Mouse (Mus musculus) limb, embryonic 14.5 days (tissue): ENCODE results near the gene Vmn2r86. TPM values are rescaled to one million over a fixed set of nuclear protein-coding genes. Genes with fewer than 3 reads are reported as not detected.
"Not testable (repeated sequence)": the region's sequence is repeated elsewhere in the genome, so short reads cannot be mapped to it uniquely, and the experiment has no call there.

Experiments used
- ATAC-seq: fragments of 200-750 bp; cut with Nextera tagmentation; 2 replicates; pipeline ENCODE4 v1.8.0; 2017; ENCODE audit warnings: low read depth, moderate number of reproducible peaks, moderate TSS enrichment; ENCODE audit not compliant: low FRiP score
- DNase-seq: peaks from one replicate; pipeline ENCODE4 v3.0.0-alpha.2; 2015; ENCODE audit warnings: low spot score
- H3K27ac ChIP-seq: fragments of 300-500 bp; sonication (generic); replicated peaks from 2 replicates; pipeline ENCODE4 v1.5.1; 2014; ENCODE audit warnings: low read depth, mild to moderate bottlenecking, low read length, moderate library complexity, mixed read lengths
- H3K27me3 ChIP-seq: fragments of 300-500 bp; sonication (generic); 2 replicates; pipeline ENCODE4 v1.6.1; 2014; ENCODE audit warnings: low read length, mixed read lengths; ENCODE audit not compliant: control insufficient read depth, insufficient read depth
- H3K36me3 ChIP-seq: fragments of 300-500 bp; sonication (generic); 2 replicates; pipeline ENCODE4 v1.6.1; 2014; ENCODE audit warnings: mild to moderate bottlenecking, low read length, moderate library complexity, mixed read lengths; ENCODE audit not compliant: control insufficient read depth, insufficient read depth
- H3K4me1 ChIP-seq: fragments of 300-500 bp; sonication (generic); 2 replicates; pipeline ENCODE4 v1.6.1; 2014; ENCODE audit warnings: antibody characterized with exemption, low read length, mixed read lengths; ENCODE audit not compliant: control insufficient read depth, insufficient read depth
- H3K4me2 ChIP-seq: fragments of 300-500 bp; sonication (generic); replicated peaks from 2 replicates; pipeline ENCODE4 v1.6.1; 2014; ENCODE audit warnings: low read depth, mild to moderate bottlenecking, low read length, moderate library complexity; ENCODE audit not compliant: severe bottlenecking
- H3K4me3 ChIP-seq: fragments of 300-500 bp; sonication (generic); replicated peaks from 2 replicates; pipeline ENCODE4 v1.5.1; 2014; ENCODE audit warnings: low read length
- H3K9ac ChIP-seq: fragments of 300-500 bp; sonication (generic); 2 replicates; pipeline ENCODE4 v1.6.1; 2014; ENCODE audit warnings: mild to moderate bottlenecking, low read depth, low read length, moderate library complexity; ENCODE audit not compliant: severe bottlenecking
- H3K9me3 ChIP-seq: fragments of 300-500 bp; sonication (generic); 2 replicates; pipeline ENCODE4 v1.6.1; 2016; ENCODE audit warnings: low read length; ENCODE audit not compliant: control insufficient read depth
- POLR2A ChIP-seq: fragments of 200-500 bp; IDR thresholded peaks from 2 replicates; pipeline ENCODE4 v1.8.0; 2012; ENCODE audit warnings: inconsistent platforms, mild to moderate bottlenecking, moderate library complexity, borderline replicate concordance; ENCODE audit not compliant: insufficient read depth, insufficient read length; ENCODE audit errors: extremely low read depth
- WGBS: fragments of 180-500 bp; shearing (Covaris S2); extraction: QIAGEN DNeasy Blood & Tissue Kit; methylation state at CpG from one replicate; pipeline ENCODE4 v1.1.7; 2014; 5-methylcytosine and 5-hydroxymethylcytosine counted together
- polyA plus RNA-seq, 2 experiments: library from polyadenylated mRNA; depleted of rRNA in 1 of 2; stranded (reverse) in 1 of 2; unstranded in 1 of 2; fragments of >200 nt; fragmentation: Nextera tagmentation in 1 of 2; extraction: Ambion mirVana in 1 of 2; gene quantifications; 2 replicates each; pipeline versions ENCODE4 v1.2.1 to v1.2.3; 2012 to 2014

Vmn2r86 gene
- polyA plus RNA-seq (2012; rRNA removed) (0.04 and 0.05 TPM in 2 replicates), polyA plus RNA-seq (2014; fragmentation: Nextera tagmentation; extraction: Ambion mirVana) (not detected in 2 replicates)

DNA sequence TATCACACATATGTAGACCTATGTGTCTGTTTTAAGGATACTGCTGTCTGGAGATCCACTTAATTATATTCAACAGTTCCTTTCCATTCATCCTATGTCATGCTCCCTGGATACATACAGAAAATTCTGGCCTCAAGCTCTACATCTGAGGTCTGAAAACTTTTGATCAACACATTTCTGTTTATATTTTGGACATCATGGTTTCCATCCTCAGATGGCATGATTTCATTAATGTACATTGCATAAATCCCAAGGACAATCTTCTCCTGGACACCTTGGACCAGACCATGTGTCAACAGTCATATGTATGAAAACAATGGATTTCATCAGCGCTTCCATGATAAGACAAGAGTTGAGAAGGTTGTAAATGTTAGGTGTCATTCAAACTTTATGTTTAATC lies at the start of gene Vmn2r86:
Vmn2r86 (minus strand) TSS at position 101 of the 400 bp plus-strand sequence.
- H3K9me3 ChIP-seq, H3K4me1 ChIP-seq, H3K9ac ChIP-seq, H3K4me2 ChIP-seq, H3K27me3 ChIP-seq, H3K36me3 ChIP-seq, H3K4me3 ChIP-seq, DNase-seq, H3K27ac ChIP-seq, ATAC-seq: not testable (repeated sequence)
- 79% methylated on average over 1 of the region's 1 CpGs for WGBS

DNA sequence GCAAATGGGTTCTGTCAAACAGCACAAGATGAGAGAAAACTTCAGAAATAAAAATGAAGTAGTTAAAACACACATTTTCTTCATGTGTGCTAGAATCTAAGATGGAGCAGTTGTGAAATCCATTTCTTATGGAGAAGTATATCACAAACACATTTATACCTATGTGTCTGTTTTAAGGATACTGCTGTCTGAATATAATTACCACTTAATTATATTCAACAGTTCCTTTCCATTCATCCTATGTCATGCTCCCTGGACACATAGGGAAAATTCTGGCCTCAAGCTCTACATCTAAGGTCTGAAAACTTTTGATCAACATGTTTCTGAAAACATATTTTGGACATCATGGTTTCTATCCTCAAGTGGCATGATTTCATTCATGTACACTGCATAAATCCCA lies 41.4 kb upstream of the Vmn2r86 start, which contains the start of gene Vmn2r87:
Vmn2r87 (minus strand) TSS at position 101 of the 400 bp plus-strand sequence.
- DNase-seq (no peak), ATAC-seq (no peak)
- Histone ChIP-seq H3K27ac (no peak within 1 kb of the TSS), H3K4me2 (no peak within 1 kb of the TSS), H3K4me1 (no peaks in the 10 kb centered on the region), H3K9me3 (no peaks in the 10 kb centered on the region), H3K27me3 (no peaks in the 10 kb centered on the region), H3K4me3 (no peak within 1 kb of the TSS), H3K9ac (no peak within 1 kb of the TSS), H3K36me3 (no peaks in the 10 kb centered on the region)
- TF ChIP-seq POLR2A, result no peak

DNA sequence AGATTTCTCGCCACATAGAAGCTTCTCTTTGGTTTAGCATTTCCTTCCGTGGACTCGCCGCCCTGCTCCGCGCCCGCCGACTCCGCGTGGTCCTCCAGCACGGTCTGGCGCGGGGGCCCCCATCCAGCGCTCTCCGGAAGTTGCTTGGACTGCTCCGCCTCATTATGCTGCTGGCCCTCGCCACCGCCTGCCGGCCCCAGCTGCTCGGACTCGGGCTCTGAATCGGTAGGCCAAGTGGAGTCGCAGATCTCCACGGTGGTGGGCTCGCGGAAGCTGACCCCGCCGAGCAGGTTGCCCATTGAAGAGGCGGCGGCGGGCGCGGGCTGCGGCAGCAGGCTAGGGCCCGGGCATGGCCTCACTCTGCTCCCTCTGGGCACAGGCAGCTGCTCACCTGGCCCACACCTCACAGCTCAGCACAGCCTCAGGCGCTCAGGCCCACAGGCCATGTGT lies 14.5 kb upstream of the Vmn2r86 start:
- TF ChIP-seq POLR2A, result peak; percentile 47; the same call in 1 of the 2 replicates

DNA sequence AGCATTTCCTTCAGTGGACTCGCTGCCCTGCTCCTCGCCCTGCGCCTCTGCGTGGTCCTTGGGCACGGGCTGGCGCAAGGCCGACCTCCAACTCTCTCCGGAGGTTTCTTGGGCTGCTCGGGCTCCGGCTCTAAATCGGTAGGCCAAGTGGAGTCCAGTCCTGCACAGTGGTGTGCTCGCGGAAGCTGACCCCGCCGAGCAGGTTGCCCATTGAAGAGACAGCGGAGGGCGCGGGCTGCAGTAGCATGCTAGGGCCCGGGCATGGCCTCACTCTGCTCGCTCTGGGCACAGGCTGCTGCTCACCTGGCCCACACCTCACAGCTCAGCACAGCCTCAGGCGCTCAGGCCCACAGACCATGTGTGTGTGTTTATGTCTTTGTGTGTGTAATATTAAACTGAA lies 11.1 kb downstream of the Vmn2r86 start:
- H3K4me2 ChIP-seq, result no peak overlapping the region
- ATAC-seq, result no peak
- 87% methylated on average over 21 of the region's 21 CpGs for WGBS

More for the DNA sequence above, 14.5 kb upstream of the Vmn2r86 start:
- WGBS, result 4% methylated on average over 35 of the region's 36 CpGs
- H3K27me3 ChIP-seq, result no peaks in the 10 kb centered on the region
- DNase-seq, result peak; percentile 37
- H3K4me3 ChIP-seq, result peak overlapping the region; percentile 48
- peak overlapping the region; percentile 61; the same call in 1 of the 2 replicates for H3K27ac ChIP-seq
- H3K9ac ChIP-seq, result peak overlapping the region; percentile 60
- H3K4me1 ChIP-seq, result no peaks in the 10 kb centered on the region
- peak; percentile 92 for ATAC-seq
- no peaks in the 10 kb centered on the region for H3K9me3 ChIP-seq
- no peaks in the 10 kb centered on the region for H3K36me3 ChIP-seq
- H3K4me2 ChIP-seq, result peak overlapping the region; percentile 74

DNA sequence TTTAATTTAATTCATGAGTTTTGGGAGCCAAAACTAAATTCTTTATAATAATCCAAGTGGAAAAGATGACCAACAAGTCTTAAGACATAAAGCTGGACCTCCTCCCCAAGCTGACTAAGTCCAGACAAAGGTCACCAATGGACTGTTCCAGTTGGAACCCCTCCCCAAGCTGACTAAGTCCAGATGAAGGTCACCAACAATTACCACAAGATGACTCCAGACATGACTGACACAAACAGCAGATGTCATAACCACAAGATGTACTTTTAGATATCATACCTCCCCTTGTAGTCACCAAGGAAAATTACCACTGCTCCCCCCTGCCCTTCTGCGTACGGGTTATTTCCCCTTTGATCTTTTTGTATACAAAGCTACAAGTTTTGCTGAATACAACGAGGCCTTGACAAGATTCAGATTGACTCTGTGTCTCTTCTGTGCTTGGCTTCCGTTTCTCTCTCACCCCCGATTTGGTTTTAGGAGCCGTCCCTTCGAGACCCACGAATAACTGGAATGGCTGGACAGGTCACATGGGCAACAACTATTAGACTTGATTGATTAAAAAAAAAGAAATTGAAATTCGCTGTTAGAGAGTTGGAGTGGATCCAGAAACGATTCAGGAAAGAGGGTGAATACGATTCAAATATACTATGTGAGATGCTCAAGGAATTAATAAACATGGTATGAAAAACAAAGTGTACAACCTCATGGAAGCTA lies 21.5 kb downstream of the Vmn2r86 start:
- H3K4me1 ChIP-seq, H3K27me3 ChIP-seq, H3K9ac ChIP-seq, DNase-seq, H3K27ac ChIP-seq, H3K4me3 ChIP-seq, H3K36me3 ChIP-seq, H3K9me3 ChIP-seq, ATAC-seq, H3K4me2 ChIP-seq: not testable (repeated sequence)
- WGBS, result 81% methylated on average over 11 of the region's 11 CpGs

More for the DNA sequence above, 11.1 kb downstream of the Vmn2r86 start:
- Histone ChIP-seq H3K27ac (no peak overlapping the region), H3K4me3 (no peak overlapping the region), H3K27me3 (no peaks in the 10 kb centered on the region), H3K9ac (no peak overlapping the region), H3K4me1 (no peaks in the 10 kb centered on the region), H3K9me3 (no peaks in the 10 kb centered on the region), H3K36me3 (no peaks in the 10 kb centered on the region)
- no peak for TF ChIP-seq POLR2A
- no peak for DNase-seq

DNA sequence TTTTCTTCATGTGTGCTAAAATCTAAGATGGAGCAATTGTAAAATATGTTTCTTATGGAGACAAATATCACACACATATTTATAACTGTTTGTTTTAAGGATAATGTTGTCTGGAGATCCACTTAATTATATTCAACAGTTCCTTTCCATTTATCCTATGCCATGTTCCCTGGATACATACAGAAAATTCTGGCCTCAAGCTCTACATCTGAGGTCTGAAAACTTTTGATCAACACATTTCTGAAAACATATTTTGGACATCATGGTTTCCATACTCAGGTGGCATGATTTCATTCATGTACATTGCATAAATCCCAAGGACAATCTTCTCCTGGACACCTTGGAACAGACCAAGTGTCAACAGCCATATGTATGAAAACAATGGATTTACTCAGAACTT lies 26.2 kb downstream of the Vmn2r86 start, which contains the start of gene Vmn2r85:
Vmn2r85 (minus strand) TSS at position 101 of the 400 bp plus-strand sequence.
- not testable (repeated sequence) for H3K4me1 ChIP-seq, H3K36me3 ChIP-seq, H3K4me2 ChIP-seq, ATAC-seq, H3K4me3 ChIP-seq, H3K9me3 ChIP-seq, H3K27me3 ChIP-seq, DNase-seq, H3K9ac ChIP-seq, H3K27ac ChIP-seq

DNA sequence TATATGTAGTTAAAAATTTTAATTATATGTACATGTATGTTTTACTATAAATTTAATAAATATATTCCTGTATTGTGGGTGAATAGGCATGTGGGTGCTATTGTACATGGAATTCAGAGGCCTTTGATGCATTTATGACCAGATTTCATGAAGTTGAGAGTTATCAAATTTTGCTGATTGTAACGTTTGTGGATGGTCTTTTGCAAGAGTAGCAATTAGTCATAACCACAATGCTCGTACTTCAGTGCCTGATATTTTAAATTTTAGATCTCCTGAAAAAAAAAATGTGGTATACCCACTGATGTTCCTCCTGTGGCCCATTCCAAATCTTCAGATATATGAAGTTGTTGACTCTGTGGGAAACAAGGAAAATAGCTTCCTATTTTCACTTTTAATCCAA lies 33.5 kb downstream of the Vmn2r86 start:
- H3K36me3 ChIP-seq, H3K9me3 ChIP-seq, DNase-seq, ATAC-seq, H3K4me2 ChIP-seq, H3K9ac ChIP-seq, H3K4me3 ChIP-seq, H3K27me3 ChIP-seq, H3K27ac ChIP-seq, H3K4me1 ChIP-seq: not testable (repeated sequence)
- WGBS, result 70% methylated on average over 2 of the region's 2 CpGs
